Mouse (Mus musculus) A20 (cell line): ENCODE data around the gene Sprr2i.

Experiments used
- DNase-seq: peaks from one replicate; pipeline ENCODE4 v3.0.0-alpha.2; 2011; ENCODE audit warnings: low read depth, low spot score

Gene Sprr2i

DNA sequence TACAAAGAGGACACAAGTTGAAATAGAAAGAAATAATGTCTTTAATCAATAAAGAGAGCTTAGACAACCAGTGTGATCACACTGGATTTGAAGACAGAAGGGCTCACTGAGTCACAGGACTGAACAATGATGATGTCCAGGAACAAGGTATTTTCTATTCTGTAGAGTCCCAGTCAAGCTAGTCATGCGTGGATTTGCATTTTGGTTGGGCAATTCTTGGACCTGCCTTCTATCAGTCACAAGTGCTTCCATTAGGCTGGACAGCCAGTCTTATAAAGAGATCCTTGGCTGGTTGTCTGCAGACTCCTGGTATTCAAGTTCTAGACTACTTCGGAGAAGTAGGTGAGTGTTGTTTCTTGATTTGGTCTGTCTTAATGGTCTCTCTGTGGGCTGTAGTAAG lies at the start of gene Sprr2i:
Sprr2i (plus strand) TSS at position 301 of the 400 bp plus-strand sequence.
- no peak for DNase-seq

DNA sequence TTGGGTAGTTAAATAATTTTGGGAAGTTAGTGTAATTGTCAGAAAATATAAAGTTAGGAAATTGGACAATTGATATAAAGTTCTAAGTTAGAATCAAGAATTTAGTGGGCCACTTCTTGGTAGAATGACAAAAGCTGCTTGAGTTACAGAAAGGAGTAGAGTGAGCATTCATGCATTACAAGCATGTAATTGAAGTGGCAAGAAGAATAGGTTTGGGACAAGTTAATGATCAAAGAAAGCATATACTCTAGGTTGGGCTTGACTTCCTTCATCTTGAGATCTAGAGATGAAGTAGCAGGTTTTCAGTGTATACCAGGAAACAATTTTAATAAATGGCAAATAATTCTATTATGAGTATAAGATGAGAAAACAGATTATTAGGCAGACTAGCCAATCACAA lies 46.2 kb upstream of the Sprr2i start:
- no peak for DNase-seq

DNA sequence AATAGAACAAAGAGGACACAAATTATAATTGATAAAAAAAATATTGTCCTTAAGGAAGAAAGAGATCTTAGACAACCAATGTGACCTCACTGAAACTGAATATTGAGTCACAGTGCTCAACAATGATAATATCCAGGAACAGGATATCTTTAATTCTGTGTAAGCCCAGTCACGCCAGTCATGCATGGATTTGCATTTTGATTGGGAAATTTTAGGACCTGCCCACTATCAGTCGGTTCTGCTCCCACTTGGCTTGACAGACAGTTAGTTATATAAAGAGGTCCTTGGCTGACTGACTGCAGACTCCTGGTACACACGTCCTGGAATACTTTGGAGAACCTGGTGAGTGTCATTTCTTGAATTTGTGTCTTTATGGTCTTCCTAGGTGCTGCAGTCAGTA lies 42.9 kb upstream of the Sprr2i start, which contains the start of gene Sprr2f:
Sprr2f (plus strand) TSS at position 301 of the 400 bp plus-strand sequence.
- no peak for DNase-seq

DNA sequence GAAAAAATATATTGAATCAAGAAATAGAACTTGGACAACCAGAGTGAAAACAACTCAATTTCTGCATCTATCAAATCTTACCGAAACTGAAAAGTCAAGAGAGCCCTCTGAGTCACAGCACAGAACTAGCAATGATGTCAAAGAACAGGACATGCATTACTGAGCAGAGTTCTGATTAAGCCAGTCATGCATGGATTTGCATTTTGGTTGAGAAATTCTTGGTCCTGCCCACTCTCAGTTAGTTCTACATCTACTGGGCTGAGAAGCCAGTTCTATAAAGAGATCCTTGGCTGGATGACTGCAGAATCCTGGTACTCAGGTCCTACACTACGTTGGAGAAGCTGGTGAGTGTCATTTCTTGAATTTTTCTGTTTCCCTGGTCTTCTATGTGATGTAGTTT lies 34.2 kb upstream of the Sprr2i start:
- DNase-seq = no peak

DNA sequence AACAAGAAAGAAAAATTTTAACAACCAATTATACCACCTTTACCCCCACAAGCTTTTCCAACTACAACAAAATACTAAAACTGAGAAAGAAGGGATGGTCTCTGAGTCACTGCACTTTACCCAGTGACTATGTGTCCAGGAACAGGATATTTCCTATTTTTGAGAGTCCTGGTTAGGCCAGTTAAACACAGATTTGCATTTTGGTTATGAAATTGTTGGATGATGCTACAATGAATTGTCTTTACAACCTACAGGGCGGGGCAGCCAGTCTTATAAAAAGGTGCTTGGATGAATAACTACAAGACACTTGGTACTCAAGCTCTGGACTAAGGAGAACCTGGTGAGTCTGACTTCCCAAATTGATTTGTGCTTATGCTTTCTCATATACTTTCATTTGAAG lies 22.4 kb upstream of the Sprr2i start, which contains the start of gene Sprr2h:
Sprr2h (plus strand) TSS at position 301 of the 400 bp plus-strand sequence.
- DNase-seq = no peak

DNA sequence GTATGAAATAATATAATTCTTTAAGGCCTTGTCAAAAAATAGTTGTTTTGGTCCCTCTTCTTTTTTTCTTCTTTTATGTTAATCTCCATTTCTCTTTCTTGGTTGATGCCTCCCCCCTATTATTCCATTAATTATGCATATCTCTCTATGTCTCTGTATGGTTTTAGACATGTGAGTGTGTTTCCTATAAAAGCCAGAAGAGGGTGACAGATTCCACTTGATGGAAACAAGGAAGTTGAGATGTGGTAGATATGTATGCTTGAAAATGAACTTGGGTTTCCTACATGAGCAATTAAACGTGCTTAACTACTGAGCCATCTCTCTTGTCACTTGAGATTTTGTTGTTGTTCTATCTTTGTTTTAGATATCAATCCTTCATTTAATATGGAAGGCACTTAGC lies 13.5 kb upstream of the Sprr2i start:
- no peak for DNase-seq

DNA sequence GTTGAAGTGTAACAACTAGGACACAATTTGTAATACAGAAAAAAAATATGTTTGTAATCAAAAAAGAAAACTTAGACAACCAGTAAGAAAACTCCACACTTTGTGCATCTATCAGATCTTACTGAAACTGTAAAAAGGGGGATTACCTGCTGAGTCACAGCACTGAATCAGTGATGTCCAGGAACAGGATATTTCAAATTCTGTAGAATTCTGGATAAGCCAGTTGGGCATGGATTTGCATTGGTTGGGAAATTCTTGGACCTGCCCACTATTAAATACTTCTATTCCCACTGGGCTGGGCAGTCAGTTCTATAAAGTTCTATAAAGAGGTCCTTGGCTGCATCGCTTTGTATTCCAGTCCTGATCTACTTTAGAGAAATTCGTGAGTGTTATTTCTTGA lies 10.0 kb downstream of the Sprr2i start, which contains the start of gene Sprr2j-ps:
Sprr2j-ps (plus strand) TSS at position 301 of the 400 bp plus-strand sequence.
- no peak for DNase-seq

DNA sequence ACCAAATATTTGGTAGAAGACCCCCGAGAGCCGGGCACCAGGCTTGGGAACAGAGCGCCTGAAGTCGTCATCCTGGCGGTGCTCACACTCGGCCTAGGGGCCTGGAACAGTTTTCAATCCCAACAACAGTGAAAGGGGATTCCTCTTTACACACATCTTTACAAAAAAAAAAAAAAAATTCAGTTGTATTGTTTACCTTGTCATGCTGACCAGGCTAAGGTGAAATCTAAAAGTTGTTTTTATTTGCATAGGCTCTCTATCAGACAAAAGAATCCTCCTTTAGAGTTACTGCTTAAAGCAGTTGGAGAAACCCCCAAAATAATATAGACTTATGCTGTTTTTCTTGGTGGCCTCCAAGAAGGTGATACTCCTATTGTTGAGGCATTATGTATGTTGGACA lies 21.5 kb downstream of the Sprr2i start, which contains the start of gene Gm9774:
Gm9774 (minus strand) TSS at position 101 of the 400 bp plus-strand sequence.
- DNase-seq = no peak

DNA sequence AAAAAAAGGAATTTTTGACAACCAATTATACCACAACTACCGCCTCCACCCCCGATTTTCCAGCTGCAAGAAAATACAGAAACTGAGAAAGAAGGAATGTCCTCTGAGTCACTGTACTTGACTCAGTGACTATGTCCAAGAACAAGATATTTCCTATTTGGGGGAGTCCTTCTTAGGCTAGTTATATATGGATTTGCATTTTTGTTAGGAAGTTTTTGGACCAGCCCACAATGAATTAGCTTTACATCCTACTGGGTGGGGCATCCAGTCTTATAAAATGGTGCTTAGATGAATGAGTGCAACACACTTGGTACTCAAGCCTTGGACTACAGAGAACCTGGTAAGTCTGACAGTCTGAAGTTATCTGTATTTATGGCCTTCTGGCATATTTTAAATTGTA lies 24.5 kb downstream of the Sprr2i start, which contains the start of gene Sprr2k:
Sprr2k (plus strand) TSS at position 301 of the 400 bp plus-strand sequence.
- DNase-seq = no peak

DNA sequence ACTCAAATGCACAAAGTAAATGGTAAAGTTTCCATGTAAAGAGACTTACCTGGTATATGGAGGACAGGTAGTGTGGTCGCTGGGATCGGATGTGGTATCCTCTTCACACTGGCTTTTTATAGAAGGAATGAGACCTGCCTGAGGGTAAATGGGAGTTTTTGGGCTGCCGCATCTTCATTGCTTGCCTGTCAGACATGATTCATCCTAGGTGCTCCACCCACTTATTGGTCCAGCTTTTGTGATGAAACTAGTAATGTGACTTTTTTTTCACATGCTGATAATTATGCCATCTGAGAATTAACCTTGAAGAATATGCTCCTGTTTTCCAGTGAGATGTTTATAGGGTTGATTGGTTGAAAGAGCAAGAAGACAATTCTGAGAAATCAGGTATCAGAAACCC lies 30.9 kb downstream of the Sprr2i start, which contains the start of gene Sprr1b:
Sprr1b (minus strand) TSS at position 101 of the 400 bp plus-strand sequence.
- no peak for DNase-seq

DNA sequence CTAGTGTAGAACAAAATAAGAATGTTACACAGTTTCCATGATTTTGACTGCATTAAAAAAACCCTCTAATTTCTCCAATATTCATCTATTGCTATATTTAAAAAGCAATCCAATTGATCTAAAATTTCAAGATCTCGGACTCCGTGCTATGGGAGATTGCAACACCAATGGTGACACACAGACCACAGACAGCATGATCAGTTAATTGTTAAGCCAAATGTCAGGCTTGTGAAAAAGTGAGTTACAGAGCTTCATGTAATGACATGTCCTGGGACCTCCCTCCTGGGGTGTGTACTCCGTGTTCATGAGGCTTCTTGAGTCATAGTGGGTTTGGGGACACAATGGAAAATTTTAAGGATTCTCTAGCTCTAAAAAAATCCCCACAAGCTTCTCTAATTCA lies 32.4 kb downstream of the Sprr2i start:
- DNase-seq = no peak

DNA sequence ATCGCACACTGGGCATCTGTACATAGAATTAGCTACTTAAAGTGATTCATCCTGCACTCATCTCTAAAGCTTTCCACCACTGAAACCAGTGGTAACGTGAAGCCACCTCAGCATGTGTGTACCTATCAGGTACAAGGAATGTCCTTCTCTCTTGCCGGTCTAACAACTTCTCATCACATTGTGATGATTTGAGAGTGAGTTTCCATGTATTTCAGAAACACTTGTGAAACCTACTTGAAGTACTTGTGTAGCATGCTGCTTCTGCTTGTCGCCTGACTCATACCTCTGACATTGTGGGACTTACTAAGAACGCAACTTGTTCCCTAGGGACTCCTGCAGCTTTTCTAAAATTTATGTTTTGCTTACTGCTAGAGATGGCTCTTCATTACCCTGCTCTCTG lies 47.4 kb downstream of the Sprr2i start:
- DNase-seq = no peak

DNA sequence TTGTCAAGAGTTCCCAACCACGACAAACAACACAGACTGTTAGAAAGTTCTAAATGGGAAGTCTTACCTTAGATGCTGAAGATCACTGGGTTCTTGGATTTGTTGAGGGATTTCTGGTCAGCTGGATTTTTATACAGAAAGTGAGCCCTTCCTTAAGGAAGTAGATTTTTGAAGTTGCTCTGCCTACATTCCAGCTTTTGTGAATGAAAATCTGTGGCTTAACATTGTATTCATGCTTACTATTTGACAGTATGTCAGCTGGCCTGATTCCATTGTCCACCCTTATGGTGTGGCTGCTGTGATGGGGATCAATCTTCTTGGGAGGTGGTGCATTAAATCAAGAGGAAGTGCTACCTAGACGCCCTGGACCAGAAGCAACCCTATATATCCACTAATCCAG lies 50.8 kb downstream of the Sprr2i start, which contains the start of gene Sprr3:
Sprr3 (minus strand) TSS at position 101 of the 400 bp plus-strand sequence.
- DNase-seq = no peak
